Mouse (Mus musculus) megakaryocyte, embryonic 14.5 days (primary cell): Measurements from ENCODE around the gene Pafah1b2.

ENCODE experiments used
- FLI1 ChIP-seq: IDR thresholded peaks from 2 replicates; pipeline ENCODE4 v1.6.1; 2012; ENCODE audit warnings: low read length, inconsistent platforms, mixed read lengths
- GATA1 ChIP-seq: IDR thresholded peaks from 3 replicates; pipeline ENCODE4 v1.6.1; 2012; ENCODE audit warnings: mixed read lengths, low read length, inconsistent platforms, borderline replicate concordance

DNA sequence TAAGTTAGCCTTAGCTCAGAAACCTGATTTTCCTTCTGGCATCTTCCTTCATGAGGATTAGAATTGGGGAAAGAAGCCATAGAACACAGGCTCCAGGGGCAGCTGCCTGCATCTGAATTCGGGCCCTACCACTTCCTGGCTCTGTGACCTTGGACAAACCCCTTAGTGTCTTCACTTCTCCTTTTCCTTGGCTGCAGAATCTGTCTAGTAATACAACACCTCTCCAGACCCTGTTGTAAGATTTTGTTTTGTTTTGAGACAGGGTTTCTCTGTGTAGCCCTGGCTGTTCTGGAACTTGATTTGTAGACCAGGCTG, 2.9 kb downstream of the Pafah1b2 start:
- no peak for TF ChIP-seq GATA1
- TF ChIP-seq FLI1 = no peak
